In the genomic region with DNA sequence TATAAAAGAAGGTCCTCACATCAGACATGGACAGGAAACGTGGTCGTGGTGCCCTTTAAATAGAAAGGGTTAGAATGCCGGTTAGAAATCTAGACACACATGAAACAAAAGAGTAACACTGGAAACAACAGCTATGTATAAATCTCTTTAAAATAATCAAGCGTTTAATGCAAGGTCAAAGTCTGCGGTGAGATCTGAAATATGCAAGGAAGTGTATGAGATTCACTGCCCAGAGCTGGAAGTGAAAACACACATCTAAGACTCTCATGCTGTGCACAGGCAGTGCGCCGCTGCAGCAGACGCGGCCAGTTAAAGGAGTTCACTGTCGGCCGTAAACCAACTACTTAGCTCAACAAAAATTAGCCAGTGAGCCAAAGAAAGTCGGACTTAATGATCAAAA, we compare ENCODE assay signal across 24 mouse cellular contexts. TPM values are rescaled to one million over a fixed set of nuclear protein-coding genes. Genes with fewer than 3 reads are reported as not detected.
DNase-seq lines count a peak whose midpoint lies in the region; ATAC-seq and TF ChIP-seq lines count a peak whose summit lies in the region.
"Had no signal": no experiment of that assay in that cellular context is flagged by ENCODE, and none has a peak within 500 bp of the region (broad histone marks: within the 10 kb centered on the region; RNA-seq: fewer than 3 reads in every experiment).

No protein-coding gene starts in this region.

- peaks cover 38% of the 10 kb centered on the region for H3K36me3 ChIP-seq in midbrain, embryonic 14.5 days (ENCODE audit: control insufficient read depth, insufficient read depth, low read length)
- H3K36me3 ChIP-seq in midbrain, postnatal 0 days (ENCODE audit: insufficient read depth, low read length): peaks cover 17% of the 10 kb centered on the region
- peaks cover 61% of the 10 kb centered on the region for H3K36me3 ChIP-seq in heart, embryonic 12.5 days

- no peaks in the 10 kb centered on the region for H3K4me1 ChIP-seq in midbrain, embryonic 14.5 days (ENCODE audit: control insufficient read depth, insufficient read depth, low read length)
- H3K4me1 ChIP-seq in midbrain, postnatal 0 days (ENCODE audit: insufficient read depth, low read length): no peaks in the 10 kb centered on the region
- peaks cover 11% of the 10 kb centered on the region; the same call in 1 of the 2 replicates for H3K4me1 ChIP-seq in heart, embryonic 12.5 days (replicated peaks)
- H3K4me1 ChIP-seq: embryonic facial prominence, embryonic 13.5 days; forebrain, embryonic 12.5 days; hindbrain, embryonic 13.5 days had no signal

- H3K4me3 ChIP-seq in midbrain, embryonic 14.5 days (replicated peaks; ENCODE audit: low read depth, low read length): no peak overlapping the region
- H3K4me3 ChIP-seq in midbrain, postnatal 0 days (ENCODE audit: low read depth, low read length): no peak overlapping the region
- H3K4me3 ChIP-seq in heart, embryonic 12.5 days: no peak overlapping the region
- H3K4me3 ChIP-seq: embryonic facial prominence, embryonic 13.5 days; forebrain, embryonic 12.5 days; hindbrain, embryonic 13.5 days had no signal

- no peak for ATAC-seq in midbrain, embryonic 14.5 days (ENCODE audit: low FRiP score, low TSS enrichment)
- no peak for ATAC-seq in midbrain, postnatal 0 days (ENCODE audit: low FRiP score)
- ATAC-seq in heart, embryonic 12.5 days (ENCODE audit: insufficient number of reproducible peaks, low FRiP score): no peak
- ATAC-seq: forebrain, postnatal 0 days; intestine, postnatal 0 days had no signal

- H3K27ac ChIP-seq in midbrain, embryonic 14.5 days (replicated peaks; ENCODE audit: low read depth, low read length): no peak overlapping the region
- no peak overlapping the region for H3K27ac ChIP-seq in midbrain, postnatal 0 days (ENCODE audit: low read depth, low read length)
- no peak overlapping the region for H3K27ac ChIP-seq in heart, embryonic 12.5 days (ENCODE audit: poor library complexity, severe bottlenecking)
- H3K27ac ChIP-seq: embryonic facial prominence, embryonic 13.5 days; forebrain, embryonic 12.5 days; hindbrain, embryonic 13.5 days had no signal

- H3K4me2 ChIP-seq in midbrain, embryonic 14.5 days (ENCODE audit: low read length): no peak overlapping the region
- no peak overlapping the region for H3K4me2 ChIP-seq in midbrain, postnatal 0 days (ENCODE audit: low read depth, low read length, poor library complexity, severe bottlenecking)
- no peak overlapping the region for H3K4me2 ChIP-seq in heart, embryonic 12.5 days
- H3K4me2 ChIP-seq: embryonic facial prominence, embryonic 13.5 days; forebrain, embryonic 12.5 days; hindbrain, embryonic 13.5 days had no signal

- whole genome bisulfite sequencing in midbrain, embryonic 14.5 days: 73% methylated on average over 12 of the region's 12 CpGs
- 58% methylated on average over 12 of the region's 12 CpGs for WGBS in midbrain, postnatal 0 days
- 86% methylated on average over 12 of the region's 12 CpGs for WGBS in heart, embryonic 12.5 days

- H3K9ac ChIP-seq in midbrain, embryonic 14.5 days (replicated peaks; ENCODE audit: low read length): no peak overlapping the region
- no peak overlapping the region for H3K9ac ChIP-seq in midbrain, postnatal 0 days (replicated peaks; ENCODE audit: low read length, poor library complexity, severe bottlenecking)
- no peak overlapping the region for H3K9ac ChIP-seq in heart, embryonic 12.5 days
- H3K9ac ChIP-seq: embryonic facial prominence, embryonic 13.5 days; forebrain, embryonic 12.5 days; forebrain, postnatal 0 days; hindbrain, embryonic 13.5 days had no signal

- no peak for TF ChIP-seq CTCF in midbrain, postnatal 0 days (IDR thresholded peaks at IDR 0.05)

- H3K27me3 ChIP-seq in midbrain, embryonic 14.5 days (ENCODE audit: control insufficient read depth, insufficient read depth, low read length): no peaks in the 10 kb centered on the region
- H3K27me3 ChIP-seq in midbrain, postnatal 0 days (ENCODE audit: insufficient read depth, low read length): no peaks in the 10 kb centered on the region
- no peaks in the 10 kb centered on the region for H3K27me3 ChIP-seq in heart, embryonic 12.5 days (replicated peaks)
- H3K27me3 ChIP-seq: embryonic facial prominence, embryonic 13.5 days; forebrain, embryonic 12.5 days; hindbrain, embryonic 13.5 days had no signal

- DNase-seq in midbrain, embryonic 14.5 days: peak; percentile 9
- DNase-seq in midbrain, postnatal 0 days (ENCODE audit: low spot score): no peak
- DNase-seq in B cell, adult 2 months: peak; percentile 24 to 26
- peak; percentile 30 for DNase-seq in R1 (ENCODE audit: low read depth, low spot score)
- peak; percentile 64 for DNase-seq in naive thymus-derived CD4-positive, alpha-beta T cell, adult 2 months (ENCODE audit: low read depth)
- no peak for DNase-seq in adrenal gland, adult 8-10 months
- DNase-seq: adrenal gland, postnatal 14 days; cerebellum, adult 18-20 months; cerebellum, adult 9-11 months; cerebellum, postnatal 36 days; forebrain, postnatal 0 days; gastrocnemius, postnatal 36 days; heart, adult 11 months; heart, postnatal 10 days; heart, postnatal 4 days had no signal

- H3K9me3 ChIP-seq in midbrain, embryonic 14.5 days (ENCODE audit: control insufficient read depth, low read length): no peaks in the 10 kb centered on the region; the same call in 1 of the 2 replicates
- no peaks in the 10 kb centered on the region for H3K9me3 ChIP-seq in midbrain, postnatal 0 days (ENCODE audit: low read length)
- no peaks in the 10 kb centered on the region for H3K9me3 ChIP-seq in heart, embryonic 12.5 days (replicated peaks)
- H3K9me3 ChIP-seq: embryonic facial prominence, embryonic 13.5 days; forebrain, embryonic 12.5 days; G1E; hindbrain, embryonic 13.5 days had no signal

RNA-seq across cellular contexts. Expression of a gene that starts 15.5 kb away (rescaled TPM):
- 40.4 and 41.6 TPM in 2 replicates for polyA plus RNA-seq in midbrain, embryonic 14.5 days (2014; fragmentation: Nextera tagmentation; extraction: Ambion mirVana)
- 99.8 and 142 TPM in 2 replicates for total RNA-seq in midbrain, postnatal 0 days (2014; rRNA removed)
- 34.4 and 34.6 TPM in 2 replicates for polyA plus RNA-seq in midbrain, postnatal 0 days (2015; fragmentation: Nextera tagmentation; extraction: Ambion mirVana)
- total RNA-seq in adrenal gland, adult 8-10 months (2022): 10 to 100 TPM; 32.8 to 50.0 (median 37.1) TPM
- polyA plus RNA-seq in heart, embryonic 12.5 days (2016; fragmentation: Nextera tagmentation; extraction: Ambion mirVana): 62.3 and 65.7 TPM in 2 replicates

RNA-seq across cellular contexts. Expression of a gene that starts 37.4 kb away (rescaled TPM):
- polyA plus RNA-seq in midbrain, embryonic 14.5 days (2014; fragmentation: Nextera tagmentation; extraction: Ambion mirVana): not detected in 2 replicates
- not detected in 2 replicates for total RNA-seq in midbrain, postnatal 0 days (2014; rRNA removed)
- not detected in 2 replicates for polyA plus RNA-seq in midbrain, postnatal 0 days (2015; fragmentation: Nextera tagmentation; extraction: Ambion mirVana)
- not detected for total RNA-seq in adrenal gland, adult 8-10 months (2022)
- polyA plus RNA-seq in heart, embryonic 12.5 days (2016; fragmentation: Nextera tagmentation; extraction: Ambion mirVana): not detected in 2 replicates
- total RNA-seq: adrenal gland, postnatal 14 days; forebrain, postnatal 0 days; G1E; gastrocnemius, adult 8-10 months; gastrocnemius, postnatal 36 days; heart, postnatal 10 days; heart, postnatal 4 days had no signal
- polyA plus RNA-seq: C2C12; embryonic facial prominence, embryonic 13.5 days; forebrain, embryonic 12.5 days; forebrain, postnatal 0 days; G1E; heart, embryonic 14.5 days; hindbrain, embryonic 13.5 days; intestine, postnatal 0 days had no signal

RNA-seq across cellular contexts. Expression of a gene that starts 38.3 kb away (rescaled TPM):
- 0.14 TPM in 1 of 2 replicates, not detected in the other for polyA plus RNA-seq in midbrain, embryonic 14.5 days (2014; fragmentation: Nextera tagmentation; extraction: Ambion mirVana)
- 0.11 TPM in 1 of 2 replicates, not detected in the other for total RNA-seq in midbrain, postnatal 0 days (2014; rRNA removed)
- polyA plus RNA-seq in midbrain, postnatal 0 days (2015; fragmentation: Nextera tagmentation; extraction: Ambion mirVana): 0.09 TPM in 2 replicates
- under 1 TPM in 3 of 4 experiments, not detected in 1; 0.14 to 0.30 (median 0.25) TPM for total RNA-seq in adrenal gland, adult 8-10 months (2022)
- 0.28 TPM in 2 replicates for polyA plus RNA-seq in heart, embryonic 12.5 days (2016; fragmentation: Nextera tagmentation; extraction: Ambion mirVana)
- total RNA-seq: adrenal gland, postnatal 14 days; forebrain, postnatal 0 days had no signal
- polyA plus RNA-seq: C2C12; forebrain, postnatal 0 days; G1E had no signal

RNA-seq across cellular contexts. Expression of a gene that starts 51.1 kb away (rescaled TPM):
- polyA plus RNA-seq in midbrain, embryonic 14.5 days (2014; fragmentation: Nextera tagmentation; extraction: Ambion mirVana): 0.12 TPM in 1 of 2 replicates, not detected in the other
- 0.27 TPM in 1 of 2 replicates, not detected in the other for total RNA-seq in midbrain, postnatal 0 days (2014; rRNA removed)
- 0.11 and 0.13 TPM in 2 replicates for polyA plus RNA-seq in midbrain, postnatal 0 days (2015; fragmentation: Nextera tagmentation; extraction: Ambion mirVana)
- 1 to 10 TPM in 1 of 4 experiments, under 1 TPM in 3; 0.31 to 1.0 (median 0.69) TPM for total RNA-seq in adrenal gland, adult 8-10 months (2022)
- polyA plus RNA-seq in heart, embryonic 12.5 days (2016; fragmentation: Nextera tagmentation; extraction: Ambion mirVana): 0.13 and 0.50 TPM in 2 replicates
- total RNA-seq: forebrain, postnatal 0 days; G1E had no signal
- polyA plus RNA-seq: G1E; intestine, postnatal 0 days had no signal

Comparison
In these comparisons a context has a peak if more than half of its experiments do, and no peak if none do; other contexts are left out.
1. DNase-seq: peak in midbrain, embryonic 14.5 days (single experiment), B cell, adult 2 months (2 of 2), R1 (single experiment) and naive thymus-derived CD4-positive, alpha-beta T cell, adult 2 months (single experiment); none in midbrain, postnatal 0 days (single experiment) and adrenal gland, adult 8-10 months (single experiment).